Mouse (Mus musculus): ENCODE measurements around the gene Tacc2. TPM values are rescaled to one million over a fixed set of nuclear protein-coding genes. Genes with fewer than 3 reads are reported as not detected.

The Tacc2 gene
- polyA plus RNA-seq, 1 experiment from 2014 or later, result 15.6 TPM

DNA sequence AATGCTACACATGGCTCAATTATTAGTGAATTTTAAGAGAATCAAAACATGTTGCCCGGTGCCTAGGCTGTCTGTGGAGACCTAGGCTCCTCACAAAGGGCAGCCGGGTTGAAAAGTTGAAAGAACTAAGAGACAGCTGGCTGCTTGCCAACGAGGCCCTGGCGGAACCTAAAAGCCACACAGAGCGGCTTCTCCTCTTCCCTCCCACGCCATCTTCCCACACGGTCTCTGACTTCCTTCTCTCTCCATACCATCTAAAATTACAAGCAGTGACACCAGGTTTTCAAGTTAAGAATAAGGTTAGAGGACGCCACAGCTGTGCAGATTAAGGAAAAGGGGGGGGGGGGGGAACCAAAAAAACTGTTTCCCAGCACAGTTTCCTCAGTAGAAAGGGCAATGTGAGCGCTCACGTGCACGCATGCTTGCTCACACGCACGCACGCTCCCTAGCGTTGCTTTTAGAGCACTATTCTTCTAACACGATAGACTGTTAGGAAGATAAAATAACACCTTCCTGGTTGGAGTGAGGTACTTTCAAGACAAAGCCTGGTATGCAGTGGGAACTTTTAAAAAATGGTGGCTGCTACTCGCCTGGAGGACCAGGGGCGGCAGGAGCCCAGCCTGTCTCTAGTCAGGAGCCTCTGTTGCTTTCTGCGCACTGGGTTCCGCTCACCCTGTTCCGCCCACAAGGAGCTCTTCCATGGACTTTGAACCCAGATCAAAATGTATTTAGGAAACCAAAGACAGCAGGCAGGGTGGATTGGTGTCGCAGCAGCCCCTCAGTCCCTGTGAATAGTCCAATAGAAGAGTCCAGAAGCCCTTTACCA, 54.5 kb downstream of the Tacc2 start:
- Histone ChIP-seq H3K27me3 (ENCODE audit: control insufficient read depth, insufficient read depth, low read length) (no peaks in the 10 kb centered on the region), H3K36me3 (ENCODE audit: control insufficient read depth, insufficient read depth, low read length) (no peaks in the 10 kb centered on the region), H3K27ac (replicated peaks) (no peak overlapping the region), H3K4me1 (replicated peaks; ENCODE audit: control insufficient read depth, insufficient read depth) (no peaks in the 10 kb centered on the region), H3K9me3 (ENCODE audit: control insufficient read depth, low read length) (no peaks in the 10 kb centered on the region), H3K4me3 (ENCODE audit: low read depth, low read length) (no peak overlapping the region), H3K4me2 (replicated peaks; ENCODE audit: low read depth) (no peak overlapping the region), H3K9ac (ENCODE audit: low read length) (no peak overlapping the region)
- DNase-seq (ENCODE audit: low spot score), result no peak
- TF ChIP-seq CTCF (IDR thresholded peaks at IDR 0.05; ENCODE audit: low read depth) (peak; percentile 38), EP300 (optimal IDR thresholded peaks at IDR 0.05) (no peak)
- WGBS, result 48% methylated on average over 22 of the region's 22 CpGs
- no peak for ATAC-seq (ENCODE audit: low FRiP score, low TSS enrichment)

DNA sequence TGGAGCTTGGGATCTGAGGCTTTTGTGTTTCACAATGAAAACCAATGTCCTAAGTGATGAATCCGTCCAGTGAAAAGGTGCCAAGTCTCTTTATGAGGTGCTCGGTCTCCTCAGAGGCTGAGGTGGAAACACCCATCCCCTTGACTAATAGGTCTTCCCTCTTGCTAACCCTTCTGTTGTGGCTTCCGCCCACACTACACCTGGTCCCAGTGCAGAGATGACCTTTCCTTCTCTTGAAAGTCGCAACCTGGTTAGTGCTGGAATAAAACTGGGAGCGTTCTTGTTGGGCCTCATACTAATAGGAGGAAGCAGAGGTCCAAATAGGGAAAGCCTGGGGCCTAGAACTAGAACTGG, 55.1 kb downstream of the Tacc2 start:
- Histone ChIP-seq H3K36me3 (ENCODE audit: control insufficient read depth, insufficient read depth, low read length) (no peaks in the 10 kb centered on the region), H3K4me3 (ENCODE audit: low read depth, low read length) (no peak overlapping the region), H3K27me3 (ENCODE audit: control insufficient read depth, insufficient read depth, low read length) (no peaks in the 10 kb centered on the region), H3K4me1 (replicated peaks; ENCODE audit: control insufficient read depth, insufficient read depth) (no peaks in the 10 kb centered on the region), H3K4me2 (replicated peaks; ENCODE audit: low read depth) (no peak overlapping the region), H3K9ac (ENCODE audit: low read length) (no peak overlapping the region), H3K9me3 (ENCODE audit: control insufficient read depth, low read length) (no peaks in the 10 kb centered on the region), H3K27ac (replicated peaks) (no peak overlapping the region)
- DNase-seq (ENCODE audit: low spot score) (no peak), ATAC-seq (ENCODE audit: low FRiP score, low TSS enrichment) (no peak)
- 82% methylated on average over 5 of the region's 5 CpGs for WGBS
- TF ChIP-seq CTCF (IDR thresholded peaks at IDR 0.05; ENCODE audit: low read depth) (no peak), EP300 (optimal IDR thresholded peaks at IDR 0.05) (no peak)

DNA sequence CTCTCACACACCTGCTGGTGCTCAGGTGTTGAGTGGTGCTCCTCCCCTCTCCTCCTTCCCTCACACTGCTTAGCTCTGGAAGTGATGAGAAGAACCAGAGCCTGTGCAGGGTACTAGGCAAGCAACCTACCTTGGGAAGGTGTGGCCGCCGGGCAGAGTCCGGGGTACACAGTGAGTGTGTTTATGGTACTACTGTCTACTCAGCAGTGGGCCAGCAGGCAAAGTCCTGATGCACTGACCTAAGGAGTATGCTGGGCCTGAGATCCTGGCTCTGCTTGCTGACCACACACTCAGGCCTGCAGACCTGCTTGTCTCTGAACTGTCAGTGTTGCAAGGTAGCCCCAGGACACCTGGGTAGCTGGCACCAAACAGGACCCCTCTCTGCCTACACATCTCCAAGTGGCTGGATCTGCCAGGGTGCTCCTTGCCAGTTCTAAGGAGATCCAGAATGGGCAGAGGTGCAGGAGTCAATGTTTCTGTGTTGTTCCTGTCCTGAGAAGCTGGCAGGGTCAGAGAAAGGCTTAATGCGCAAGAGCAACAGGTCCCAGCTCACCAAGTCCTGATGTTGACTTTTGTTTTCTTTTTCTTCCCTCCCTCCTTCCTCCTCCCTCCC, 57.1 kb downstream of the Tacc2 start:
- H3K27ac ChIP-seq (replicated peaks), result no peak overlapping the region
- ATAC-seq (ENCODE audit: low FRiP score, low TSS enrichment) (peak; percentile 22; the same call in 1 of the 2 replicates), DNase-seq (ENCODE audit: low spot score) (no peak)
- no peaks in the 10 kb centered on the region for H3K36me3 ChIP-seq (ENCODE audit: control insufficient read depth, insufficient read depth, low read length)
- TF ChIP-seq EP300 (optimal IDR thresholded peaks at IDR 0.05) (no peak), CTCF (IDR thresholded peaks at IDR 0.05; ENCODE audit: low read depth) (no peak)
- H3K9ac ChIP-seq (ENCODE audit: low read length), result no peak overlapping the region
- no peaks in the 10 kb centered on the region for H3K9me3 ChIP-seq (ENCODE audit: control insufficient read depth, low read length)
- no peaks in the 10 kb centered on the region for H3K27me3 ChIP-seq (ENCODE audit: control insufficient read depth, insufficient read depth, low read length)
- H3K4me2 ChIP-seq (replicated peaks; ENCODE audit: low read depth), result no peak overlapping the region
- WGBS, result 72% methylated on average over 4 of the region's 4 CpGs
- H3K4me3 ChIP-seq (ENCODE audit: low read depth, low read length), result no peak overlapping the region
- 0 out of 2 replicates have a peak, but pooled peaks cover 2% of the 10 kb centered on the region for H3K4me1 ChIP-seq (replicated peaks; ENCODE audit: control insufficient read depth, insufficient read depth)

DNA sequence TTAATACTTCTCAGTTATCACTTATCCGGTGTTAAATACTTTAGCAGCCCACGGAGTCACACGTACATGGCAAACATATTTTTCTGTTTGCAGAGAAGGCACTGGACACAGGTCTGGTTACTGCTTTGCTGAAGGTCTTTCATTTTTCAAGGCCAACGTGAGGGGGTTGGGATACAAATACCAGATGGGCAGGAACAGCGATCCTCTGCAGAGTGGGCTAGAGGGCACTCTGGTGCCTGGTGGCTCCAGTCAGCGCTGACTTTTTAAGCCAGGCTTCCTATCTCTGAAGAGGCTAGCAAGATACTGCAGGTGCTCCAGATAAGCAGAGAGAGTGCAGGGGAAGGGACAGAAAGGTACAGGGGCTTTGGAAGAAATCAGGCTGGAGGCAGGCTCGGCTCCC, 58.0 kb downstream of the Tacc2 start:
- Histone ChIP-seq H3K27ac (replicated peaks) (no peak overlapping the region), H3K36me3 (ENCODE audit: control insufficient read depth, insufficient read depth, low read length) (no peaks in the 10 kb centered on the region), H3K9ac (ENCODE audit: low read length) (no peak overlapping the region), H3K9me3 (ENCODE audit: control insufficient read depth, low read length) (no peaks in the 10 kb centered on the region), H3K4me2 (replicated peaks; ENCODE audit: low read depth) (no peak overlapping the region), H3K27me3 (ENCODE audit: control insufficient read depth, insufficient read depth, low read length) (no peaks in the 10 kb centered on the region), H3K4me3 (ENCODE audit: low read depth, low read length) (no peak overlapping the region), H3K4me1 (replicated peaks; ENCODE audit: control insufficient read depth, insufficient read depth) (0 out of 2 replicates have a peak, but pooled peaks cover 2% of the 10 kb centered on the region)
- no peak for TF ChIP-seq EP300 (optimal IDR thresholded peaks at IDR 0.05)
- no peak for TF ChIP-seq CTCF (IDR thresholded peaks at IDR 0.05; ENCODE audit: low read depth)
- ATAC-seq (ENCODE audit: low FRiP score, low TSS enrichment) (no peak), DNase-seq (ENCODE audit: low spot score) (no peak)
- WGBS, result 45% methylated on average over 7 of the region's 7 CpGs

DNA sequence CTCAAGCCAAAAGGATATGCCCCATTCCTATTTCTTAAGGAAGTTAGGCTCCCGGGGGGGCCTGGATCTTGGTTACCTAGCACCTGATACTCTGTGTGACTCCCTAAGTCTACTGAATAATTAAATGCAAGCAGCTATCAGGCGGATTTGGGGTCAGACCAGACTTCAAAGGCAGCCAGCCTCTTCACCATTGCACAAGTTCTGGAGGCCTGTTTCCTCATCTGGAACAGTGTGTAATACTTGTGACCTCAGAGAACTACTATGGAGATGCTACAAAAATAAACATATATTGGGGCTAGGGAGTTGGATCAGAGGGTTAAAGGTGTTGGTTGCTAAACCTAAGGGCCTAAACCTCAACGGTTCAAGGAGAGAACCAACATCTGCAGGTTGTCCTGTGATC, 59.0 kb downstream of the Tacc2 start:
- Histone ChIP-seq H3K4me2 (replicated peaks; ENCODE audit: low read depth) (no peak overlapping the region), H3K9ac (ENCODE audit: low read length) (no peak overlapping the region), H3K9me3 (ENCODE audit: control insufficient read depth, low read length) (no peaks in the 10 kb centered on the region), H3K27me3 (ENCODE audit: control insufficient read depth, insufficient read depth, low read length) (no peaks in the 10 kb centered on the region), H3K4me3 (ENCODE audit: low read depth, low read length) (no peak overlapping the region), H3K4me1 (replicated peaks; ENCODE audit: control insufficient read depth, insufficient read depth) (peaks cover 5% of the 10 kb centered on the region; the same call in 1 of the 2 replicates), H3K36me3 (ENCODE audit: control insufficient read depth, insufficient read depth, low read length) (no peaks in the 10 kb centered on the region), H3K27ac (replicated peaks) (no peak overlapping the region)
- no peak for TF ChIP-seq EP300 (optimal IDR thresholded peaks at IDR 0.05)
- TF ChIP-seq CTCF (IDR thresholded peaks at IDR 0.05; ENCODE audit: low read depth), result no peak
- DNase-seq (ENCODE audit: low spot score) (no peak), ATAC-seq (ENCODE audit: low FRiP score, low TSS enrichment) (no peak)
- WGBS, result 82% methylated on average over 3 of the region's 3 CpGs

DNA sequence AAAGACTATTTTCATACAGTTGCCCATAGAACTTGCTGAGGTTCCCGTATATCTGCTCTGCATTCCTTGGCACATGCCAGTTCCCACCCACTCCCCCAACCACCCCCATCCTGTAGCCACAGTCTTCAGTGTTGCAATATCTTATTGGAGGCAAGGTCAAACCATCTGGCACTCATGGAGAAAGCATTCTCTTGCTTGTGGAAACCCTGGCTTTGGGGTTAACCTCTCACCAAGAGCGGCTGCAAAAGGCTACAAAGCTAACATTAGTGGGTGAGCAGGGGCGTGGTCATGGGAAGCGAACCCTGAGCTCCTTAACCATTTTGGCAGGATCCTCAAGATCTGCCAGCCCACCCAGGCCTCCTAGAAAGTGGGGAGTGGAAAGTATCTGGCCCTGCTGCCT, 59.7 kb downstream of the Tacc2 start:
- Histone ChIP-seq H3K9ac (ENCODE audit: low read length) (no peak overlapping the region), H3K4me3 (ENCODE audit: low read depth, low read length) (no peak overlapping the region), H3K27me3 (ENCODE audit: control insufficient read depth, insufficient read depth, low read length) (no peaks in the 10 kb centered on the region), H3K4me2 (replicated peaks; ENCODE audit: low read depth) (no peak overlapping the region), H3K9me3 (ENCODE audit: control insufficient read depth, low read length) (no peaks in the 10 kb centered on the region), H3K4me1 (replicated peaks; ENCODE audit: control insufficient read depth, insufficient read depth) (peaks cover 5% of the 10 kb centered on the region; the same call in 1 of the 2 replicates), H3K27ac (replicated peaks) (no peak overlapping the region), H3K36me3 (ENCODE audit: control insufficient read depth, insufficient read depth, low read length) (no peaks in the 10 kb centered on the region)
- TF ChIP-seq EP300 (optimal IDR thresholded peaks at IDR 0.05), result no peak
- no peak for TF ChIP-seq CTCF (IDR thresholded peaks at IDR 0.05; ENCODE audit: low read depth)
- 77% methylated on average over 4 of the region's 4 CpGs for WGBS
- DNase-seq (ENCODE audit: low spot score), result no peak
- no peak for ATAC-seq (ENCODE audit: low FRiP score, low TSS enrichment)

Measured in stomach, postnatal 0 days (tissue).